Mouse (Mus musculus) gastrocnemius, adult 8-10 months (tissue): ENCODE measurements around the gene Mid1. TPM values are rescaled to one million over a fixed set of nuclear protein-coding genes. Genes with fewer than 3 reads are reported as not detected.
"Not testable (repeated sequence)": the region's sequence is repeated elsewhere in the genome, so short reads cannot be mapped to it uniquely, and the experiment has no call there.

Experiments
- DNase-seq, 2 experiments: peaks; one replicate each; pipeline ENCODE4 v3.0.0; 2022; ENCODE audit warnings: low spot score in 2 of 2
- total RNA-seq, 4 experiments: library from RNA; stranded (reverse); gene quantifications; 2 replicates each; pipeline ENCODE4 v1.2.4; 2022

The Mid1 gene
- total RNA-seq, 4 experiments from 2014 or later: 4.4 to 8.6 (median 5.5) TPM

DNA sequence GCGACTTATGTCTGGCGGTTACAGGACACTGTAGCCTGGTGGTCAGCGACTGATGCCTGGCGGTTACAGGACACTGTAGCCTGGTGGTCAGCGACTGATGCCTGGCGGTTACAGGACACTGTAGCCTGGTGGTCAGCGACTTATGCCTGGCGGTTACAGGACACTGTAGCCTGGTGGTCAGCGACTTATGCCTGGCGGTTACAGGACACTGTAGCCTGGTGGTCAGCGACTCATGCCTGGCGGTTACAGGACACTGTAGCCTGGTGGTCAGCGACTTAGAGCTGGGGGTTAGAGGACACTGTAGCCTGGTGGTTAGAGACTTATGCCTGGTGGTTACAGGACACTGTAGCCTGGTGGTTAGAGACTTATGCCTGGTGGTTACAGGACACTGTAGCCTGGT is 328.4 kb downstream of the Mid1 start:
- not testable (repeated sequence) for DNase-seq

DNA sequence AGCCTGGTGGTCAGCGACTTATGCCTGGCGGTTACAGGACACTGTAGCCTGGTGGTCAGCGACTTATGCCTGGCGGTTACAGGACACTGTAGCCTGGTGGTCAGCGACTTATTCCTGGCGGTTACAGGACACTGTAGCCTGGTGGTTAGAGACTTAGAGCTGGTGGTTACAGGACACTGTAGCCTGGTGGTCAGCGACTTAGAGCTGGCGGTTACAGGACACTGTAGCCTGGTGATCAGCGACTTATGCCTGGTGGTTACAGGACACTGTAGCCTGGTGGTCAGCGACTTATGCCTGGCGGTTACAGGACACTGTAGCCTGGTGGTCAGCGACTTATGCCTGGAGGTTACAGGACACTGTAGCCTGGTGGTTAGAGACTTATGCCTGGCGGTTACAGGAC is 329.0 kb downstream of the Mid1 start:
- not testable (repeated sequence) for DNase-seq

DNA sequence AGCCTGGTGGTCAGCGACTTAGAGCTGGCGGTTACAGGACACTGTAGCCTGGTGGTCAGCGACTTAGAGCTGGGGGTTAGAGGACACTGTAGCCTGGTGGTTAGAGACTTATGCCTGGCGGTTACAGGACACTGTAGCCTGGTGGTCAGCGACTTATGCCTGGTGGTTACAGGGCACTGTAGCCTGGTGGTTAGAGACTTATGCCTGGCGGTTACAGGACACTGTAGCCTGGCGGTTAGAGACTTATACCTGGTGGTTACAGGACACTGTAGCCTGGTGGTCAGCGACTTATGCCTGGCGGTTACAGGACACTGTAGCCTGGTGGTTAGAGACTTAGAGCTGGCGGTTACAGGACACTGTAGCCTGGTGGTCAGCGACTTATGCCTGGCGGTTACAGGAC is 330.9 kb downstream of the Mid1 start:
- DNase-seq: not testable (repeated sequence)

DNA sequence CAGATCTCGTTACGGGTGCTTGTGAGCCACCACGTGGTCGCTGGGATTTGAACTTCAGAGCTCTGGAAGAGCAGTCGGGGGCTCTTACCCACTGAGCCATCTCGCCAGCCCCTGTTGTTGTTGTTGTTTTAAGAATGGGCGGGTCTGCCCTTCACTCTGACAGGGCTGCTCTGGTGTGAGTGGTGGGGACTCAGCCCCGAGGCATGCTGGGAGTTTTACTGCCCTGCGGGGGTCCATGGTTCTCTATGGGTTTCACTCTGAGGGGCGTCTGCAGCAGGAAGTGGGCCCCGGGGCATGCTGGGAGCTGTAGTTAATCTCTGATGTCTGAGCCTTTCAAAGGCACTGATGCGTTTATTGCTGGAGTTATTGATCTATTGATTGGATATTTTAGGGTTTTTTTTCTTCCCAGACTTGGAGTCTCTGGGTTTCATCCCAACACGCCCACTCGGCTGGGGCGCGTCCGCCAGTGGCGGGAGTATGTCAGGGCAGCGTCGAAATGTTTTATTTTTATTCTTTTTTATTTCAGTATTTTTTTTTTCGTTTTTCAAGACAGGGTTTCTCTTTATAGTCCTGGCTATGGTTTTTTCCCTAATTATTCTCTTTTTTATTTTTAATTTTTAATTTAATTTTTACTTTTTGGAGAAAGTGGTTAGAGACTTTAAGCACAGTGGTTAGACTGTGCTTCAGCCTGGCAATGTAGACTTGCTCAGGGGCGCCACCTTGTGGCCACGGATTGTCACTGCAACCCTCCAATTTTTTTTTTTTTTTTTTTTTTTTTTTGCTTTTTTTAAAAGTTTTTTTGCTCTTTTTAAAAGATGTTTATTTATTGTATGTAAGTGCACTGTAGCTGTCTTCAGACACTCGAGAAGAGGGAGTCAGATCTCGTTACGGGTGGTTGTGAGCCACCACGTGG is 332.6 kb downstream of the Mid1 start:
- DNase-seq: peak in 1 of 2 experiments; percentile 55

DNA sequence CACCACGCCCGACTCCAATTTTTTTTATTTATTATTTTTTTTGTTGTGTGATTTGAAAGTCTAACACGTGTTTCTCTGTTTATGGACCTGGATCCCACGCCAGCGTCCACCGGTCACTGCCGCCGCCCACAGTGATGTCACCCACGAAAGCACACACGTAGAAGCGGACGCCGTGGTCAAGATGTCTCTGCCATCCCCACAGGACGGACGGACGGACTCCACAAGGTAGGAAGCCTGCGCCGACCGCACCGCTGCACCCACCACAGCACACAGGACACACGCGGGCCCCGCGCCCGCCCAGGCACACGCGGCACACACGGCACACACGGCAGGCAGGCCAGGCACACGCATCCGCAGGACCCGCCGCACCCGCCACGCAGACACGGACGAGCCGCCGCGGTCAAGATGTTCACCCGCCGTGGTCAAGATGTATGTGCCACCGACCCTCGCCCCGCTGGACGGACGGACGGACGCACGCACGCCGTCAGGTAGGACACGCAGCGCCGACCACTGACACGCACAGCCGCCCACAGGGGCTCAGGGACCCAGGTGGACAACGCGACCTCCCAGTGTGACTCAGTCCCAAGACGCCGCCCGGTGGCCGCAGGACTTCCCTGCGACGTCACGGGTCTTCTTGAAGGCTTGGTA is 333.7 kb downstream of the Mid1 start:
- peak in 1 of 2 experiments; percentile 74 for DNase-seq

DNA sequence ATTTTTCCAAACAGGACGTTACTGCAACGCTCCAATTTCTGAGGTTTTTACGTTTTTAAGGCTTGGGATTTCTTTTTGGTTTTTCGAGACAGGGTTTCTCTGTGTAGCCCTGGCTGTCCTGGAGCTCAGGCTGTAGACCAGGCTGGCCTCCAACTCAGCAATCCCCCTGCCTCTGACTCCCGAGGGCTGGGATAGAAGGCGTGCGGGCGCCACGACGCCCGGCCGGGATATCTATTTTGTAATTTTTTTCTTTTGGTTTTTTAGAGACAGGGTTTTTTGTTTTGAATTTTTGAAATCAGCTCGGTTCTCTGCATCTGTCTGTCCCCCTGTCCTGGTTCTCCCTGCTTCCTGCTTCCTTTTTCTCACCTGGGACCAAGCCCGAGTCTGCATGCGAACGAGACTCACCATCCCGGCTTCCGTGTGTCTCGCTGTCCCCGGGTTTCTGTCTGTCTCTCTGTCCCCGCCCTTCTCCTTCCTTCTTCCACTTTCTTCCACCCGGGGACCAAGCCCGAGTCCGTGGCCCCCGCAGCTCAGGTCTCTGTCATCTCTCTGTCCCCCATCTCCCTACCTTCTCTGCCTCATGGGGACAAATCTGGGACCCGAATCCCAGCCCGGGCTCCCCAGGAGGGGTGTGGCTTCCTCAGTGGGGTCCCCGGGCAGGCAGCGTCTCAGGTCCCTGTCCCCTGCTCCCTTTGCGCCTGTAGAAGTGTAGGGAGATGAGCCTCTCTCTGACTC is 334.4 kb downstream of the Mid1 start:
- peak in 1 of 2 experiments; percentile 54 for DNase-seq

DNA sequence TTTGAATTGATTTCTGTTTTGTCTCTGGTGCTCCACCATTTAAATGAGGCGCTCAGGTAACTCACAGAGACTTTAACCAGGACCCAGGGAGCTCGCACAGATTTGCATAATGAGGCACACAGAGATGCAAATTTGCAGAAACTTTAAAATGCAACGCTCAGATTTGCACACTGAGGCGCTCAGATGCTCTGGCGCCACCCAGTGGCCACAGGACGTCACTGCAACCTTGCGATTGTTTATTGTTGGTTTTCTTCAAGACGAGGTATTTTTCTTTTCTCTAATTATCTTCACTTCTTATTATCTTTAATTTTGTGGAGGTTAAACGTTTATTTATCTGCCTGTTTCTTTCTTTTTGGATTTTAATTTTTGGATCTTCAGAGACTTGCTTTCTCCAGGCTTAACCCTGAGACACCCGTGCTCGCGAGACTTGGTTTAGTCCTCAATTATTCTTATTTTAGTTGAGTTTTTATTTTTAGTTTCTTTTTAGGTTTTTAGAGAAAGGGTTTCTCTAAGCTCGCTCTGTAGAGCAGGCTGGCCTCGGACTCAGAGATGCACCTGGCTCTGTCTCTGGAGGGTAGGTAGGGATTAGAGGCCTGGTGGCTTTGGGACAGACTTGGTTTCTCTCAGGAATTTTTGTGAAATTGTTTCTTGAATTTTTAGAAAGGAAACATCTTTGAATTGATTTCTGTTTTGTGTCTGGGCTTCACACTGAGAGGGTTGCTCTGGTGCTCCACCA is 335.1 kb downstream of the Mid1 start:
- peak; percentile 86 to 95 for DNase-seq

DNA sequence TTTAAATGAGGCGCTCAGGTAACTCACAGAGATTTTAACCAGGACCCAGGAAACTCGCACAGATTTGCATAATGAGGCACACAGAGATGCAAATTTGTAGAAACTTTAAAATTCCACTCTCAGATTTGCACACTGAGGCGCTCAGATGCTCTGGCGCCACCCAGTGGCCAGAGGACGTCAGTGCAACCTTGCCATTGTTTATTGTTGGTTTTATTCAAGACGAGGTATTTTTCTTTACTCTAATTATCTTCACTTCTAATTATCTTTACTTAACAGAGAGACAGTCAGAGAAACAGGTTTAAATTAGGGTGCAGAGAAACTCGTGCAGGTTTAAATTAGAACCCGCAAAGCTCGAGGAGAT is 335.7 kb downstream of the Mid1 start:
- peak in 1 of 2 experiments; percentile 71 for DNase-seq

DNA sequence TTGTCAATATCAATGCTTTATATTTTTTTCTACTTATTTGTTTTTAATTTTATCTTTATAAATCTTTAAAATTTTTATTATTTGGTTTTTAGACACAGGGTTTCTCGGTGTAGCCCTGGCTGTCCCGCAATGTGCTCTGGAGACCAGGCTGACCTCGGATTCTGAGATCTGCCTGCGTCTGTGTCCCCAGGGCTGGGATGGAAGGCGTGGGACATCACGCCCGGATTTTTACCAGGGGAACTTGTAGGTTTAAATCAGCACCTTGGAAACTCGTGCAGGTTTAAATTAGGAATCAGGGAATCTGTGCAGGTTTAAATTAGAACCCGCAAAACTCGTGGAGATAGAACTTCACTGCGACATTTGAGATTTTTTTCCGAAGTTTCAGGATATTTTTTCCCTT is 336.2 kb downstream of the Mid1 start:
- DNase-seq: peak in 1 of 2 experiments; percentile 45

DNA sequence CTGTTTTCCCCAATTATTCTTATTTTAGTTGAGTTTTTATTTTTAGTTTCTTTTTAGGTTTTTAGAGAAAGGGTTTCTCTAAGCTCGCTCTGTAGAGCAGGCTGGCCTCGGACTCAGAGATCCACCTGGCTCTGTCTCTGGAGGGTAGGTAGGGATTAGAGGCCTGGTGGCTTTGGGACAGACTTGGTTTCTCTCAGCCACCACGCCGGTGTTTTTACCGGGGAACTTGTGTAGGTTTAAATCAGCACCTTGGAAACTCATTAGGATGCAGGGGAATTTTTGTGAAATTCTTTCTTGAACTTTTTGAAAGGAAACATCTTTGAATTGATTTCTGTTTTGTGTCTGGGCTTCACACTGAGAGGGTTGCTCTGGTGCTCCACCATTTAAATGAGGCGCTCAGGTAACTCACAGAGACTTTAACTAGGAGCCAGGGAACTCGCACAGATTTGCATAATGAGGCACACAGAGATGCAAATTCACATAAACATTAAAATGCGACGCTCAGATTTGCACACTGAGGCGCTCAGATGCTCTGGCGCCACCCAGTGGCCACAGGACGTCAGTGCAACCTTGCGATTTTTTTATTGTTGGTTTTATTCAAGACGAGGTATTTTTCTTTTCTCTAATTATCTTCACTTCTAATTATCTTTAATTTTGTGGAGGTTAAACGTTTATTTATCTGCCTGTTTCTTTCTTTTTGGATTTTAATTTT is 336.9 kb downstream of the Mid1 start:
- DNase-seq: peak in 1 of 2 experiments; percentile 57

Other genes with a start within 250 kb of the Mid1 start
- gene 4933400A11Rik, start 94.4 kb downstream of the Mid1 start, total RNA-seq: not detected